Mouse (Mus musculus) gastrocnemius, adult 2 months (tissue): Measurements from ENCODE around the gene Cdkn2aipnl. TPM values are rescaled to one million over a fixed set of nuclear protein-coding genes. Genes with fewer than 3 reads are reported as not detected.
A peak's percentile ranks its signal among the peaks of the same experiment; 100 is the strongest.

Experiments used
- DNase-seq: peaks from one replicate; pipeline ENCODE4 v3.0.0; 2022
- H3K27ac ChIP-seq: fragments of 200-600 bp; 2 replicates; pipeline ENCODE4 v1.8.1; 2022; ENCODE audit warnings: mild to moderate bottlenecking
- H3K4me3 ChIP-seq: fragments of 200-600 bp; 2 replicates; pipeline ENCODE4 v1.8.1; 2022; ENCODE audit warnings: mild to moderate bottlenecking, moderate library complexity
- CTCF ChIP-seq: fragments of 200-600 bp; IDR thresholded peaks from 2 replicates; pipeline ENCODE4 v1.8.1; 2022; ENCODE audit warnings: antibody characterized with exemption, mild to moderate bottlenecking, moderate library complexity
- intact Hi-C: fragments of 180-260 bp; cut with DNase I; formaldehyde crosslinking; loops from one replicate; pipeline ENCODE4 v1.15.1; 2025
- long read RNA-seq, 2 experiments: library from polyadenylated mRNA; stranded (forward); transcript quantifications; one replicate each; pipeline ENCODE4 v2.0.0; 2021
- total RNA-seq, 2 experiments: library from RNA; stranded (reverse); gene quantifications; 2 replicates each; pipeline ENCODE4 v1.2.3; 2021

Cdkn2aipnl gene
- 10 to 100 TPM; 16.9 to 30.0 TPM for total RNA-seq
- long read RNA-seq, experiment 1, transcript Cdkn2aipnl-201 (3 exons, 1,832 nt): major isoform, 25 of 29 reads
- long read RNA-seq, experiment 1, partial matches to known transcripts: 4 of 29 reads
- long read RNA-seq, experiment 1, other reads (novel, unspliced or antisense): 0 of 29 reads
- long read RNA-seq, experiment 2, transcript Cdkn2aipnl-201 (3 exons, 1,832 nt): major isoform, 29 of 35 reads
- long read RNA-seq, experiment 2, partial matches to known transcripts: 5 of 35 reads
- long read RNA-seq, experiment 2, other reads (novel, unspliced or antisense): 1 of 35 reads

GRCm38 (mm10) chr11:51967443-51968401 is at the start of gene Cdkn2aipnl:
Gene Cdkn2aipnl, plus strand, starts transcription at chr11:51967661.
- peak; percentile 98 for DNase-seq
- intact Hi-C loops: loop anchor here (1.0 to 2.0 kb wide), 3 partner anchors 51 to 147 kb away; no protein-coding TSS in a partner anchor
- peak; percentile 91 for TF ChIP-seq CTCF
- Histone ChIP-seq H3K27ac (peak within 1 kb of the TSS; percentile 90), H3K4me3 (peak within 1 kb of the TSS; percentile 81)

GRCm38 (mm10) chr11:51917951-51918350 is 49.5 kb upstream of the Cdkn2aipnl start:
- no peak overlapping the region for H3K4me3 ChIP-seq
- DNase-seq: peak; percentile 36
- intact Hi-C loops: loop anchor here (2.0 to 5.0 kb wide), 3 partner anchors 41 to 96 kb away; partner anchors contain the start of gene Cdkn2aipnl
- peak overlapping the region; percentile 99 for H3K27ac ChIP-seq
- no peak for TF ChIP-seq CTCF

- Histone ChIP-seq H3K27ac (peak overlapping the region; percentile 99), H3K4me3 (no peak overlapping the region)
- intact Hi-C loops: loop anchor here (5.0 kb wide), 2 partner anchors 41 to 96 kb away; no protein-coding TSS in a partner anchor
- no peak for DNase-seq
- TF ChIP-seq CTCF: no peak
Observed at GRCm38 (mm10) chr11:51918576-51918975, 48.9 kb upstream of the Cdkn2aipnl start.

- H3K27ac ChIP-seq: peak overlapping the region; percentile 88
- DNase-seq: peak; percentile 93
- intact Hi-C loops: loop anchor here (2.0 kb wide), 1 partner anchor 21 kb away; no protein-coding TSS in a partner anchor
- H3K4me3 ChIP-seq: no peak overlapping the region
- TF ChIP-seq CTCF: no peak
Observed at GRCm38 (mm10) chr11:51921355-51922125, 45.9 kb upstream of the Cdkn2aipnl start.

GRCm38 (mm10) chr11:51922421-51922841 is 45.0 kb upstream of the Cdkn2aipnl start:
- Histone ChIP-seq H3K27ac (peak overlapping the region; percentile 88), H3K4me3 (no peak overlapping the region)
- no peak for TF ChIP-seq CTCF
- intact Hi-C loops: loop anchor here (2.0 kb wide), 1 partner anchor 20 kb away; no protein-coding TSS in a partner anchor
- peak; percentile 78 for DNase-seq

GRCm38 (mm10) chr11:51925595-51925994 is 41.9 kb upstream of the Cdkn2aipnl start:
- Histone ChIP-seq H3K4me3 (no peak overlapping the region), H3K27ac (no peak overlapping the region)
- intact Hi-C loops: no loop called here
- no peak for TF ChIP-seq CTCF
- no peak for DNase-seq

GRCm38 (mm10) chr11:51926385-51926784 is 41.1 kb upstream of the Cdkn2aipnl start:
- no peak overlapping the region for H3K27ac ChIP-seq
- DNase-seq: no peak
- no peak overlapping the region for H3K4me3 ChIP-seq
- intact Hi-C loops: no loop called here
- no peak for TF ChIP-seq CTCF

- no peak for DNase-seq
- TF ChIP-seq CTCF: no peak
- Histone ChIP-seq H3K4me3 (no peak overlapping the region), H3K27ac (no peak overlapping the region)
- intact Hi-C loops: no loop called here
Observed at GRCm38 (mm10) chr11:51927106-51927505, 40.4 kb upstream of the Cdkn2aipnl start.

GRCm38 (mm10) chr11:51931138-51931537 is 36.3 kb upstream of the Cdkn2aipnl start:
- intact Hi-C loops: no loop called here
- H3K27ac ChIP-seq: no peak overlapping the region
- no peak for DNase-seq
- no peak overlapping the region for H3K4me3 ChIP-seq
- no peak for TF ChIP-seq CTCF

GRCm38 (mm10) chr11:51931790-51932189 is 35.7 kb upstream of the Cdkn2aipnl start:
- DNase-seq: no peak
- intact Hi-C loops: no loop called here
- TF ChIP-seq CTCF: no peak
- Histone ChIP-seq H3K27ac (no peak overlapping the region), H3K4me3 (no peak overlapping the region)

- no peak overlapping the region for H3K4me3 ChIP-seq
- DNase-seq: peak; percentile 48
- no peak for TF ChIP-seq CTCF
- intact Hi-C loops: no loop called here
- peak overlapping the region; percentile 63 for H3K27ac ChIP-seq
Observed at GRCm38 (mm10) chr11:51934230-51934629, 33.2 kb upstream of the Cdkn2aipnl start.
